Comparison of ENCODE assay signal across 17 mouse cellular contexts in the genomic region with DNA sequence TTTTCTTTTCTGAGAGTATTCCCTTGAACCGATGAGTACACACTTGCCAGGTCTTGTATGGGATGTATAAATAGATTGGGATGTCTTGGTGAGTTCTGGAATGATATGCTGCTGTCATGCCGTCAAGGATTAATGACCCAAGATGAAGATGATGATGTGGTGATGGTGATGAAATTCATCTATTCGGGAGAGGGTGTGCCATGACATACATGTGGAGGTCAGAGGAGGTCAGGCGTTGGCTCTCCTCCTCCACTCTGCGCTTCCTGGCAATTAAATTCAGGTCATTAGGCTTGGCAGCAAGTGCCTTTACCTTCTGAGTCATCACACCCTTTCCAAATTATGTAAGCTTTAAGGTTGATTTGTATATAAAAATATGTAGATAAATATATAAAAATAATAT.
A peak's percentile ranks its signal among the peaks of the same experiment; 100 is the strongest.
DNase-seq lines count a peak whose midpoint lies in the region; ATAC-seq lines count a peak whose summit lies in the region.
"Had no signal": no experiment of that assay in that cellular context is flagged by ENCODE, and none has a peak within 500 bp of the region (broad histone marks: within the 10 kb centered on the region; RNA-seq: fewer than 3 reads in every experiment).

No protein-coding gene starts in this region.

- no peak overlapping the region for H3K4me2 ChIP-seq in heart, embryonic 16.5 days (ENCODE audit: low read depth, low read length)
- H3K4me2 ChIP-seq: forebrain, embryonic 13.5 days; limb, embryonic 15.5 days; midbrain, embryonic 12.5 days; neural tube, embryonic 12.5 days had no signal

- ATAC-seq in cerebellum, adult (ENCODE audit: insufficient number of reproducible peaks, low FRiP score, low TSS enrichment) = peak; percentile 64
- ATAC-seq in heart, embryonic 16.5 days (replicated peaks; ENCODE audit: extremely low read depth, insufficient read depth, low FRiP score) = no peak
- ATAC-seq: Patski had no signal

- 40% methylated on average over 5 of the region's 5 CpGs for WGBS in heart, embryonic 16.5 days

- H3K4me3 ChIP-seq in heart, embryonic 16.5 days (ENCODE audit: low read length) = no peak overlapping the region
- H3K4me3 ChIP-seq: forebrain, embryonic 13.5 days; heart, embryonic 10.5 days; limb, embryonic 15.5 days; midbrain, embryonic 12.5 days; neural tube, embryonic 12.5 days had no signal

- no peaks in the 10 kb centered on the region for H3K9me3 ChIP-seq in heart, embryonic 16.5 days (replicated peaks; ENCODE audit: control insufficient read depth, low read length)
- H3K9me3 ChIP-seq: forebrain, embryonic 13.5 days; heart, embryonic 10.5 days; limb, embryonic 15.5 days; midbrain, embryonic 12.5 days; neural tube, embryonic 12.5 days had no signal

- intact Hi-C loops in heart, postnatal 10 days (cut with DNase I) = no loop called here

- peaks cover 17% of the 10 kb centered on the region for H3K4me1 ChIP-seq in heart, embryonic 16.5 days (ENCODE audit: control insufficient read depth, insufficient read depth, low read length)
- H3K4me1 ChIP-seq: midbrain, embryonic 12.5 days had no signal

- no peaks in the 10 kb centered on the region for H3K27me3 ChIP-seq in heart, embryonic 16.5 days (ENCODE audit: control insufficient read depth, insufficient read depth, low read length)
- H3K27me3 ChIP-seq: forebrain, embryonic 13.5 days; limb, embryonic 15.5 days; midbrain, embryonic 12.5 days; neural tube, embryonic 12.5 days; Patski had no signal

- H3K9ac ChIP-seq in heart, embryonic 16.5 days (ENCODE audit: low read length) = no peak overlapping the region
- H3K9ac ChIP-seq: forebrain, embryonic 13.5 days; limb, embryonic 15.5 days; midbrain, embryonic 12.5 days; neural tube, embryonic 12.5 days had no signal

- H3K36me3 ChIP-seq in heart, embryonic 16.5 days (ENCODE audit: control insufficient read depth, insufficient read depth) = peaks cover 10% of the 10 kb centered on the region; the same call in 1 of the 2 replicates
- H3K36me3 ChIP-seq: limb, embryonic 15.5 days; midbrain, embryonic 12.5 days; neural tube, embryonic 12.5 days had no signal

- DNase-seq in cerebellum, adult 9-10 months = no peak
- DNase-seq in heart, postnatal 10 days = no peak
- peak; percentile 36 for DNase-seq in Muller cell, postnatal 12 days (ENCODE audit: inconsistent ontology term)
- peak; percentile 26 to 42 for DNase-seq in cerebellum, postnatal 10 days
- DNase-seq in testis, postnatal 14 days (ENCODE audit: low spot score) = no peak
- DNase-seq in gastrocnemius, adult 18-20 months (ENCODE audit: low spot score) = no peak
- DNase-seq: kidney, adult 18-20 months; layer of hippocampus, postnatal 36 days; thymus, adult 18-20 months had no signal

- peak overlapping the region; percentile 78 for H3K27ac ChIP-seq in heart, embryonic 16.5 days (ENCODE audit: low read length)
- H3K27ac ChIP-seq: forebrain, embryonic 13.5 days; limb, embryonic 15.5 days; midbrain, embryonic 12.5 days; neural tube, embryonic 12.5 days had no signal

Comparison
In these comparisons a context has a peak if more than half of its experiments do, and no peak if none do; other contexts are left out.
1. DNase-seq: peak in Muller cell, postnatal 12 days (single experiment) and cerebellum, postnatal 10 days (2 of 2); none in cerebellum, adult 9-10 months (single experiment), heart, postnatal 10 days (0 of 2), testis, postnatal 14 days (single experiment) and gastrocnemius, adult 18-20 months (single experiment).